ENCODE assay signal across 13 mouse cellular contexts in genomic region chr6:52490264-52490775, GRCm38 (mm10).
DNase-seq lines count a peak whose midpoint lies in the region; ATAC-seq and TF ChIP-seq lines count a peak whose summit lies in the region.
"Had no signal": no experiment of that assay in that cellular context is flagged by ENCODE, and none has a peak within 500 bp of the region (broad histone marks: within the 10 kb centered on the region; RNA-seq: fewer than 3 reads in every experiment).

No protein-coding gene starts in this region.

- H3K9me3 ChIP-seq in intestine, postnatal 0 days (ENCODE audit: control insufficient read depth), result no peaks in the 10 kb centered on the region
- H3K9me3 ChIP-seq in intestine, embryonic 15.5 days, result no peaks in the 10 kb centered on the region
- H3K9me3 ChIP-seq in midbrain, postnatal 0 days (ENCODE audit: low read length), result no peaks in the 10 kb centered on the region
- H3K9me3 ChIP-seq in midbrain, embryonic 14.5 days (ENCODE audit: control insufficient read depth, low read length), result no peaks in the 10 kb centered on the region
- no peaks in the 10 kb centered on the region for H3K9me3 ChIP-seq in MEL (replicated peaks; ENCODE audit: insufficient read depth, low read length)
- H3K9me3 ChIP-seq in stomach, postnatal 0 days (ENCODE audit: control insufficient read depth, low read length), result no peaks in the 10 kb centered on the region
- H3K9me3 ChIP-seq: G1E had no signal

- H3K27me3 ChIP-seq in intestine, postnatal 0 days (replicated peaks; ENCODE audit: control insufficient read depth, insufficient read depth, low read length), result no peaks in the 10 kb centered on the region
- peaks cover 2% of the 10 kb centered on the region; the same call in 1 of the 2 replicates for H3K27me3 ChIP-seq in intestine, embryonic 15.5 days (replicated peaks)
- no peaks in the 10 kb centered on the region for H3K27me3 ChIP-seq in midbrain, postnatal 0 days (ENCODE audit: insufficient read depth, low read length)
- no peaks in the 10 kb centered on the region for H3K27me3 ChIP-seq in midbrain, embryonic 14.5 days (ENCODE audit: control insufficient read depth, insufficient read depth, low read length)
- H3K27me3 ChIP-seq in MEL (ENCODE audit: control insufficient read depth in 1 of 2, insufficient read depth in 2 of 2, low read length in 2 of 2), result no peaks in the 10 kb centered on the region
- H3K27me3 ChIP-seq in stomach, postnatal 0 days (ENCODE audit: control insufficient read depth, insufficient read depth, low read length), result no peaks in the 10 kb centered on the region

- no peak for DNase-seq in midbrain, postnatal 0 days (ENCODE audit: low spot score)
- DNase-seq in midbrain, embryonic 14.5 days, result no peak
- peak; percentile 2 for DNase-seq in MEL (ENCODE audit: low read depth, low spot score)
- DNase-seq in stomach, postnatal 0 days (ENCODE audit: low spot score), result no peak
- DNase-seq in adrenal gland, postnatal 25 days, result no peak
- no peak for DNase-seq in cerebellum, adult 11-12 months
- DNase-seq: adrenal gland, adult 2 months; cerebellum, adult 11 months; gastrocnemius, postnatal 10 days; spleen, adult 18-20 months had no signal

- TF ChIP-seq EP300 in MEL (IDR thresholded peaks at IDR 0.05; ENCODE audit: low read depth in 1 of 2, low read length in 2 of 2), result no peak
- TF ChIP-seq EP300 in stomach, postnatal 0 days (optimal IDR thresholded peaks at IDR 0.05), result no peak

- H3K4me2 ChIP-seq in intestine, postnatal 0 days (replicated peaks; ENCODE audit: low read depth), result no peak overlapping the region
- no peak overlapping the region for H3K4me2 ChIP-seq in intestine, embryonic 15.5 days (replicated peaks)
- H3K4me2 ChIP-seq in midbrain, postnatal 0 days (ENCODE audit: low read depth, low read length, poor library complexity, severe bottlenecking), result no peak overlapping the region
- no peak overlapping the region for H3K4me2 ChIP-seq in midbrain, embryonic 14.5 days (ENCODE audit: low read length)
- H3K4me2 ChIP-seq in stomach, postnatal 0 days (replicated peaks; ENCODE audit: low read depth), result no peak overlapping the region

- H3K36me3 ChIP-seq in intestine, postnatal 0 days (ENCODE audit: control insufficient read depth, insufficient read depth), result no peaks in the 10 kb centered on the region
- no peaks in the 10 kb centered on the region for H3K36me3 ChIP-seq in intestine, embryonic 15.5 days
- no peaks in the 10 kb centered on the region for H3K36me3 ChIP-seq in midbrain, postnatal 0 days (ENCODE audit: insufficient read depth, low read length)
- H3K36me3 ChIP-seq in midbrain, embryonic 14.5 days (ENCODE audit: control insufficient read depth, insufficient read depth, low read length), result no peaks in the 10 kb centered on the region
- H3K36me3 ChIP-seq in MEL (ENCODE audit: control insufficient read depth in 1 of 2, insufficient read depth in 2 of 2, low read length in 2 of 2), result no peaks in the 10 kb centered on the region
- H3K36me3 ChIP-seq in stomach, postnatal 0 days (ENCODE audit: control insufficient read depth, insufficient read depth, low read length), result no peaks in the 10 kb centered on the region
- H3K36me3 ChIP-seq: G1E had no signal

- ATAC-seq in intestine, postnatal 0 days, result no peak
- ATAC-seq in intestine, embryonic 15.5 days, result no peak
- no peak for ATAC-seq in midbrain, postnatal 0 days (ENCODE audit: low FRiP score)
- ATAC-seq in midbrain, embryonic 14.5 days (ENCODE audit: low FRiP score, low TSS enrichment), result no peak
- ATAC-seq in stomach, postnatal 0 days (ENCODE audit: low FRiP score, low TSS enrichment), result no peak

- H3K27ac ChIP-seq in intestine, postnatal 0 days (ENCODE audit: low read depth, low read length), result no peak overlapping the region
- H3K27ac ChIP-seq in intestine, embryonic 15.5 days, result no peak overlapping the region
- no peak overlapping the region for H3K27ac ChIP-seq in midbrain, postnatal 0 days (ENCODE audit: low read depth, low read length)
- no peak overlapping the region for H3K27ac ChIP-seq in midbrain, embryonic 14.5 days (replicated peaks; ENCODE audit: low read depth, low read length)
- H3K27ac ChIP-seq in MEL (ENCODE audit: control insufficient read depth, low read depth, low read length), result no peak overlapping the region
- no peak overlapping the region for H3K27ac ChIP-seq in stomach, postnatal 0 days (replicated peaks)

- TF ChIP-seq RAD21 in MEL (IDR thresholded peaks at IDR 0.05; ENCODE audit: low read depth, low read length), result no peak

- H3K4me3 ChIP-seq in intestine, postnatal 0 days (ENCODE audit: low read depth, low read length), result no peak overlapping the region
- no peak overlapping the region for H3K4me3 ChIP-seq in intestine, embryonic 15.5 days (replicated peaks)
- H3K4me3 ChIP-seq in midbrain, postnatal 0 days (ENCODE audit: low read depth, low read length), result no peak overlapping the region
- H3K4me3 ChIP-seq in midbrain, embryonic 14.5 days (replicated peaks; ENCODE audit: low read depth, low read length), result no peak overlapping the region
- H3K4me3 ChIP-seq in MEL (ENCODE audit: control insufficient read depth in 1 of 2, insufficient read depth in 1 of 2, low read depth in 2 of 2, low read length in 2 of 2), result no peak overlapping the region
- H3K4me3 ChIP-seq in stomach, postnatal 0 days (ENCODE audit: low read depth, low read length), result no peak overlapping the region

- WGBS in intestine, postnatal 0 days, result 82% methylated on average over 14 of the region's 14 CpGs
- 79% methylated on average over 14 of the region's 14 CpGs for WGBS in intestine, embryonic 15.5 days
- 80% methylated on average over 14 of the region's 14 CpGs for WGBS in midbrain, postnatal 0 days
- WGBS in midbrain, embryonic 14.5 days, result 78% methylated on average over 14 of the region's 14 CpGs
- 80% methylated on average over 14 of the region's 14 CpGs for WGBS in stomach, postnatal 0 days

- TF ChIP-seq POLR2A in MEL (IDR thresholded peaks at IDR 0.05; ENCODE audit: control insufficient read depth in 1 of 2, insufficient read depth in 1 of 2, low read depth in 1 of 2, low read length in 2 of 2, poor library complexity in 1 of 2), result no peak

- H3K9ac ChIP-seq in intestine, postnatal 0 days (ENCODE audit: low read depth, low read length), result no peak overlapping the region
- H3K9ac ChIP-seq in intestine, embryonic 15.5 days, result no peak overlapping the region
- no peak overlapping the region for H3K9ac ChIP-seq in midbrain, postnatal 0 days (replicated peaks; ENCODE audit: low read length, poor library complexity, severe bottlenecking)
- no peak overlapping the region for H3K9ac ChIP-seq in midbrain, embryonic 14.5 days (replicated peaks; ENCODE audit: low read length)
- no peak overlapping the region for H3K9ac ChIP-seq in MEL (ENCODE audit: control insufficient read depth, low read depth, low read length, poor library complexity, severe bottlenecking)
- H3K9ac ChIP-seq in stomach, postnatal 0 days (ENCODE audit: low read length), result no peak overlapping the region

- no peaks in the 10 kb centered on the region for H3K79me2 ChIP-seq in MEL (ENCODE audit: control insufficient read depth, insufficient read depth, low read length, poor library complexity)

- peaks cover 4% of the 10 kb centered on the region; the same call in 1 of the 2 replicates for H3K4me1 ChIP-seq in intestine, postnatal 0 days (replicated peaks; ENCODE audit: control insufficient read depth, insufficient read depth, low read length)
- H3K4me1 ChIP-seq in intestine, embryonic 15.5 days (replicated peaks), result peaks cover 5% of the 10 kb centered on the region; the same call in 1 of the 2 replicates
- H3K4me1 ChIP-seq in midbrain, postnatal 0 days (ENCODE audit: insufficient read depth, low read length), result no peaks in the 10 kb centered on the region
- H3K4me1 ChIP-seq in midbrain, embryonic 14.5 days (ENCODE audit: control insufficient read depth, insufficient read depth, low read length), result no peaks in the 10 kb centered on the region
- no peaks in the 10 kb centered on the region for H3K4me1 ChIP-seq in MEL (ENCODE audit: control insufficient read depth in 1 of 2, insufficient read depth in 2 of 2, low read length in 2 of 2)
- H3K4me1 ChIP-seq in stomach, postnatal 0 days (replicated peaks; ENCODE audit: control insufficient read depth, insufficient read depth), result peaks cover 3% of the 10 kb centered on the region; the same call in 1 of the 2 replicates

- peak; percentile 22; the same call in 1 of the 2 replicates for TF ChIP-seq CTCF in intestine, postnatal 0 days (IDR thresholded peaks at IDR 0.05; ENCODE audit: low read depth)
- TF ChIP-seq CTCF in midbrain, postnatal 0 days (IDR thresholded peaks at IDR 0.05), result 0 out of 2 replicates have a peak, but pooled peaks have one; percentile 9
- peak; percentile 20 to 36 (median 29); a peak in 3 of 6 replicates for TF ChIP-seq CTCF in MEL (IDR thresholded peaks at IDR 0.05 in 2 of 3, conservative IDR thresholded peaks at IDR 0.05 in 1 of 3; ENCODE audit: control insufficient read depth in 1 of 3, insufficient read depth in 1 of 3, low read depth in 2 of 3, low read length in 3 of 3, poor library complexity in 1 of 3, severe bottlenecking in 1 of 3)
- TF ChIP-seq CTCF in stomach, postnatal 0 days (IDR thresholded peaks at IDR 0.05; ENCODE audit: low read depth), result peak; percentile 25; the same call in 1 of the 2 replicates

TF ChIP-seq in MEL, 35 proteins besides CTCF, POLR2A, EP300 and RAD21:
- TF ChIP-seq MYB (IDR thresholded peaks at IDR 0.05; ENCODE audit: low read depth, low read length) (no peak), ZKSCAN1 (IDR thresholded peaks at IDR 0.05; ENCODE audit: low read depth, low read length) (no peak), SIN3A (IDR thresholded peaks at IDR 0.05; ENCODE audit: low read length) (no peak), SMC3 (IDR thresholded peaks at IDR 0.05; ENCODE audit: low read depth, low read length) (peak; percentile 22; the same call in 1 of the 2 replicates)
